Mouse (Mus musculus): Measurements from ENCODE around the gene Rbfox1.

Rbfox1 gene

GRCm38 (mm10) chr16:7036988-7037387 is 1151.8 kb downstream of the Rbfox1 start:
- in situ Hi-C loops (cut with MseI, MboI) = no loop called here

- in situ Hi-C loops (cut with MseI, MboI) = no loop called here
Observed at GRCm38 (mm10) chr16:7038639-7039260, 1153.6 kb downstream of the Rbfox1 start.

GRCm38 (mm10) chr16:7039404-7040367 is 1154.5 kb downstream of the Rbfox1 start:
- in situ Hi-C loops (cut with MseI, MboI) = no loop called here

GRCm38 (mm10) chr16:7040691-7041090 is 1155.5 kb downstream of the Rbfox1 start:
- in situ Hi-C loops (cut with MseI, MboI) = no loop called here

GRCm38 (mm10) chr16:7047421-7047820 is 1162.3 kb downstream of the Rbfox1 start:
- in situ Hi-C loops (cut with MseI, MboI) = no loop called here

GRCm38 (mm10) chr16:7049162-7049971 is 1164.2 kb downstream of the Rbfox1 start:
- in situ Hi-C loops (cut with MseI, MboI) = no loop called here

GRCm38 (mm10) chr16:7050945-7051344 is 1165.8 kb downstream of the Rbfox1 start:
- in situ Hi-C loops (cut with MseI, MboI) = no loop called here

GRCm38 (mm10) chr16:7051991-7052390 is 1166.8 kb downstream of the Rbfox1 start:
- in situ Hi-C loops (cut with MseI, MboI) = no loop called here

GRCm38 (mm10) chr16:7052408-7052807 is 1167.3 kb downstream of the Rbfox1 start:
- in situ Hi-C loops (cut with MseI, MboI) = no loop called here

GRCm38 (mm10) chr16:7057789-7058188 is 1172.6 kb downstream of the Rbfox1 start:
- in situ Hi-C loops (cut with MseI, MboI) = no loop called here

- in situ Hi-C loops (cut with MseI, MboI) = no loop called here
Observed at GRCm38 (mm10) chr16:7058556-7058955, 1173.4 kb downstream of the Rbfox1 start.

- in situ Hi-C loops (cut with MseI, MboI) = no loop called here
Observed at GRCm38 (mm10) chr16:7059596-7059995, 1174.4 kb downstream of the Rbfox1 start.

GRCm38 (mm10) chr16:7060864-7061263 is 1175.7 kb downstream of the Rbfox1 start:
- in situ Hi-C loops (cut with MseI, MboI) = no loop called here

GRCm38 (mm10) chr16:7062512-7062911 is 1177.4 kb downstream of the Rbfox1 start:
- in situ Hi-C loops (cut with MseI, MboI) = no loop called here

- in situ Hi-C loops (cut with MseI, MboI) = no loop called here
Observed at GRCm38 (mm10) chr16:7067109-7067508, 1182.0 kb downstream of the Rbfox1 start.

GRCm38 (mm10) chr16:7069599-7069998 is 1184.4 kb downstream of the Rbfox1 start:
- in situ Hi-C loops (cut with MseI, MboI) = no loop called here

GRCm38 (mm10) chr16:7074786-7075185 is 1189.6 kb downstream of the Rbfox1 start:
- in situ Hi-C loops (cut with MseI, MboI) = no loop called here

- in situ Hi-C loops (cut with MseI, MboI) = no loop called here
Observed at GRCm38 (mm10) chr16:7075749-7076148, 1190.6 kb downstream of the Rbfox1 start.

GRCm38 (mm10) chr16:7076305-7076704 is 1191.2 kb downstream of the Rbfox1 start:
- in situ Hi-C loops (cut with MseI, MboI) = no loop called here

GRCm38 (mm10) chr16:7076707-7077106 is 1191.6 kb downstream of the Rbfox1 start:
- in situ Hi-C loops (cut with MseI, MboI) = no loop called here

- in situ Hi-C loops (cut with MseI, MboI) = no loop called here
Observed at GRCm38 (mm10) chr16:7081074-7081568, 1196.0 kb downstream of the Rbfox1 start.

All from mouse trophoblast stem cell (cell line).